Mouse (Mus musculus) c-Kit-positive CD71-positive TER-119-positive erythroid progenitor cells, embryonic 14.5 days (primary cell): Measurements from ENCODE around the gene Ttll10.

Experiments
- DNase-seq: peaks from one replicate; pipeline ENCODE4 v3.0.0-alpha.2; 2013; ENCODE audit warnings: low spot score

The Ttll10 gene

GRCm38 (mm10) chr4:156059261-156059660 is at the start of gene Ttll10:
TSS of gene Ttll10 (minus strand) at chr4:156059414.
- DNase-seq: no peak

- no peak for DNase-seq
These were observed 44.1 kb upstream of the Ttll10 start for GRCm38 (mm10) chr4:156103342-156103741.

GRCm38 (mm10) chr4:156101481-156101903 is 42.3 kb upstream of the Ttll10 start:
- no peak for DNase-seq

GRCm38 (mm10) chr4:156100501-156100900 is 41.3 kb upstream of the Ttll10 start:
- no peak for DNase-seq

DNA sequence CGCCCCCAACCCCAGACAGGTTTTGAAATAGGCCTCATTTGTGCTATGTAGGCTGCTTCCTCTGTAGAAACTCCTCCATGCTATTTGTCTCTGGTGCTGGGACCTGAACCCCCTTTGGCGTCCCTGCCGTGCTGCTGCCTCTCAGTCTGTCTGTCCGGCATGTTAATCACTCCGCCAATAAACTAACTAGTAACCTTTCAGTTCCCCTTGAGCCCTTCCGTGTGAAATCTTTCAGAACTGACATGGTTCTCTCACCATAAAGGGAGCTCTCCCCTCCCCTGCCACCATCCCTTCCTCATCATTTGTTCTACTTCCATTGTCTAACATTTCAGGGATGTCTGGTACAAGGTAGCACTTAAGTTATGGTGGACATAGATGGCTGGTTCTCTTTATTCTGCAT is 40.2 kb upstream of the Ttll10 start:
- DNase-seq: no peak

- no peak for DNase-seq
These were observed 38.7 kb upstream of the Ttll10 start for GRCm38 (mm10) chr4:156097770-156098366.

- no peak for DNase-seq
These were observed 37.0 kb upstream of the Ttll10 start for GRCm38 (mm10) chr4:156096191-156096590.

DNA sequence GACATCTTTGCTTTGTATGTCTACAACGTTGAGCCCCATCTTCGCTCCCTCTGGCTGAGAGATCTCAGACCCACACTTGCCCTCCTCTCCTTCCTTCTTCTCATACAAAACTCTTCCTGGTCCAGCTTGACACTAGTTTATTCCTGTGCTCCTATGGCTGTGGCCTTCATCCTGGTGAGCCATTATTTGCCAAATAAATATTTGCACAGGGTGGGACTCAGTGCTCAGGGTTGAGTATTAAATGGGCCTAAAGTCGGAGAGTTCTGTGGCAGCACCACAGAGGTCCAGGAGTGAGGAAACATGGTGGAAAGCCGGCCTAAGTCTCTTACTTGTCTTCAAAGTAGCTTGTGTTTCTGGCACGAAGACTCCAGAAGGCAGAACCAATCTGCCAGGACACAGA is 34.5 kb upstream of the Ttll10 start:
- DNase-seq: no peak

- DNase-seq: no peak
These were observed 33.6 kb upstream of the Ttll10 start for GRCm38 (mm10) chr4:156092765-156093164.

DNA sequence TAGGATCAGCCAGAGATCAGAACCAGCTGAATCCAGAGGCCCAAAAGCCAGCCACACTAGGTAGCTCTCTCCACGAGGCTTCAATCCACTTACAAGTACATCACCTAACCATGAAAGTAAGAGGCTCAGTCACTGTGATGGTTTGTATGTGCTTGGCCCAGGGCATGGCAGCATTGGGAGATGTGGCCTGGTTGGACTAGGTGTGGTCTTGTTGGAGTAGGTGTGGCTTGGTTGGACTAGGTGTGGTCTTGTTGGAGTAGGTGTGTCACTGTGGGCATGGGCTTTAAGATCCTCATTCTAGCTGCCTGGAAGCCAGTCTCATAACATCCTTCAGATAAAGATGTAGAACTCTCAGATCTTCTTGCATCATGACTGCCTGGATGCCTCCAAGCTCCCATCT is 32.0 kb upstream of the Ttll10 start:
- DNase-seq: no peak

DNA sequence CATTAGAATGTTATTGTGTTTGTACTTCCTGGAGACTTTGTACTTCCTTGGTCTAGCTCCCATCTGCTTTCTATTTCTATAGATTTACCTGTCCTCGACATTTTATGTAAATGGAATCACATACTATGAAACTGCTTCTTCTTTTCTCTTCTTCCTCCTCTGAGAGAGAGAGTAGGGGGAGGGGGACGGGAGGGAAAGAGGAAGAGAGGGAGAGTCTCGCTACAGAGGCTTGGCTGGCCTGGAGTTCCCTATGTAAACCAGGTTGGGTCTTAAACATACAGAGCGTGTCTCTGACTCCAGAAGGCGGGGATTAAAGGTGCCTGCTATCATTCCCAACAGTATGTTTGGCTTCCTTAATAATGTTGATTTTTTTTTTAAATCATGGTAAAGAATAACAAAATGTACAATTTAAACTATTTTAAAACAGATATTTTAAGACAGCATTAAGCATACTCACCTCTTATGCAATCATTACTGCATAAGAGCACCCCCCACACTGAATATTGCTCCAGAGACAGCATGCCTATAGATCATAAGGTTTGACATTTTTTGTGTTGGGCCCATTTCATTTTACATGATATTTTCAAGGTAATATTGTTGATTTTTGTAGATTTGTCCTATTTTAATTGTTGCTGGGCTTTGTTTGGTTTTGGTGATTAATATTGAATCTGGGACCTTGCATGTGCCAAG is 28.3 kb upstream of the Ttll10 start:
- DNase-seq: no peak

DNA sequence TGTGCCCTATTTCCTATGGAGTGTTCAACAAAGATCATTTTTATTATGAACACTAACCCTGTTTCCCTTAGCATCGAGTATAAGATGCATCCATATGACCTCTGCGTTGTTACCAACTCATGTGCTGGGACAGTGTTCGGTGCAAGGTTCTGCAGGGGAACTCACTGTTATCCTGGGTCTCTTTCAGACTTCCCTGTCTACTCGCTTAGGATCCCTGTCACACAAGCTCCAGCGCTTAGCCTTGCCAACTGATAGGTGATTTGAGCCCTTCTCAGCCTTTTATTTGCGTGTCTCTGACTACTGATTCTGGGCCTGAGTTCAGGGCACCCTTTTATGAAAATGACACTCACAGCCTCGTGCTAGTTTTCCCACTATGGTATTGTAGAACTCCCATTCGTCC is 26.0 kb upstream of the Ttll10 start:
- DNase-seq: no peak

DNA sequence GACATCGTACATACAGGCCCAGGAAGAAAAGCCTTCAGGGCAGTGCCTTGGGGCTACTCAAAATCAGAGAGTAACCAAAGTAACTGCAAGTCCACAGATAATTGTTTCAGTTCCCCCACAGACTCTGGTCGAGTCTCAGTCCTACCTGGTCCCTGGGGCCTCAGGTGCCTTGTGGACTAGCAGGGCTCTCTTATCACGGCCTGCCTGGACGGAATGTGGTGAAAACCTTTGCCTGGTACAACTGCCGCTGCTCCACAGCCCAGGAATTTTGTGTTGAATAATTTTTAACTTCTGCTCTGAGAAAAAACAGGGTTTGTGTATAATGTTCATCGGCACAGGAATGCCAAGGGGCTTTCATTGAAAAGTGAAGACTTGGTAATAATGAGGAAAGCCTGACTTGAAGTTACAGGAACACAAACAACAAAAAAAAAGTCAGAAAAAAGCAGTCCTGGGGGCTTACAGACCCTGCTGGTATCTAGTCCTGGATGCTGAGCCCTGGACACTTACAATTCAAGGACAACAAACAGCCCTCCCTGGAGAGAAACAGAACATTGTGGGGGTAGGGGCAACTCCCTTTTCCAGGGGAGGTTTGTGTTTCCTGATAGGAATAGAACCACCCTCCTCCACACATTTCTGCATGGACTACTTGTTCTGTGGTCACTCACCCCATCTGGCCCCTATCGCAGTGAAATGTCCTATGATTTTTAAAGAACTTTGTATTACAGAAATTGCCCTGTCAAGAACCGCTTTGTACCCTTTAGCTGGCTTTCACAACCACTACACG is 25.1 kb upstream of the Ttll10 start:
- DNase-seq: no peak

GRCm38 (mm10) chr4:156083348-156083747 is 24.1 kb upstream of the Ttll10 start:
- no peak for DNase-seq

DNA sequence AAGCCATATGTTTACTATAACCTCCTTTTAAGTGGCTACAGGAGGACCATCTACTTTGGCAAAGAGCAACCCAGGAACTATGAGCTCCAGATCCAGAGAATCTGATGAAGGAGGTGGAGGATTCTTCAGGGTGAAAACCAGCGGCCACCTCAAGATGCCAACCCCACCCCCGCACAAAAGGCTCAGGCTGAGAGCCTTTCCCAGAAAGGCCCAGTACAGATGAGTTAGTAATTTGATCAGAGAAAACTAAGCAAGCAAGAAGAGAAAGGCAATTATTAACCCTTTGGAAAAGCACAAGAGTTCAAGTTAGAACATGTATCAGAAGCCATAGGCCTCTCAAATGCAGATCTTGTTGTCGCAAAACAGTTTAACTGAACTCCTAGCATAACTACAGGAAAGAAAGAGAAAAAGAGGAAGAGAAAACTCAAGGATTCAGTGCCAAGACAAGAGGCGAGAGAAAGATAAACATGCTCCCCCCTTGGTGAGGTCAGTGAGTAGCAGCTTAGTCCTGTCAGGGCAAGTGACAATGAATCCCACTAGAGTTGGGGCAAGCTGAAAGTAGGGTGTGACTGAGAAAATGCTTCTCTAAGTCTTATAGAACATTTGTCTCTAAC is 23.5 kb upstream of the Ttll10 start:
- no peak for DNase-seq

GRCm38 (mm10) chr4:156077499-156078301 is 18.5 kb upstream of the Ttll10 start:
- no peak for DNase-seq

GRCm38 (mm10) chr4:156076911-156077382 is 17.7 kb upstream of the Ttll10 start:
- DNase-seq: no peak

- DNase-seq: no peak
These were observed 11.5 kb upstream of the Ttll10 start for GRCm38 (mm10) chr4:156070716-156071115.

DNA sequence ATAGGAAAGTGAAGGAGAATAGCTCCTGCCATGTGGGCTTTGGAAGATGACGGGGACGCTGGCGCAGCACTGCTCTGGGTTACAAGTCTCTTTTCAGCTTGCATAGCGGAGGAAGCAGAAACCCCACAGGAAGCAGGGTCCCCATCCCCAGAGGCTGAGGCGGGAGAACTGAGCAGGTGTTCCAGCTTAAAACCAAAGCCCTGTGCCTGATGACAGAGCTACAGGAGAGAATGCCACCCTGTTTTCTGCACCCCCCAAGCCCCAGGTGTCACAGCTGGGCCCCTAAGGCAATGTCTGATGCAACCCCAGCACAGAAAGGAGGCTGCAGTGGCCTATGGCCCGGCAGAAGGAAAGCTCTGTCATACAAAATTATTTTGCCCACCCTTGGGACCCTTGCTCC is 11.1 kb upstream of the Ttll10 start:
- DNase-seq: no peak

DNA sequence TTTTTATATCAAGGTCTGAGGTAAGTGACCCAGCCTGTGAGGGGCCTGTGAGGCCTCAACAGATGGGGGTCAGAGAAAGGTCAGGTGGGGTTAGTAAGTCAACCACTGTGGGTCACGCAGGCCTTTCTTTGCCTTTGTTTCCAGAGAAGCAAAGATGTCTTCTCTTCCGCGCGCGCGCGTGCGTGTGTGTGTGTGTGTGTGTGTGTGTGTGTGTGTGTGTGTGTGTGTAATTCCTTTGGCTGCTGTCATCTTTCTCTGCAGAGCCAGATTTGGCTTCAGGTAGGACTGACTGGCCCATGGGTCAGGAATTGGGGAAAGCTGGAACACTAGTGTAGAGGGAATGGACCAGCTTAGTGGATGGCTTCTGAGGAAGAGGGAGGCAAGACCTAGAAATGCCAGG is 10.5 kb upstream of the Ttll10 start:
- no peak for DNase-seq

GRCm38 (mm10) chr4:156067256-156067949 is 8.2 kb upstream of the Ttll10 start:
- no peak for DNase-seq
